Mouse (Mus musculus) erythroblast, embryonic 14.5 days (primary cell): ENCODE data around the gene Tufm. TPM values are rescaled to one million over a fixed set of nuclear protein-coding genes. Genes with fewer than 3 reads are reported as not detected.

Experiments used
- H3K27me3 ChIP-seq: 2 replicates; pipeline ENCODE4 v1.6.1; 2012; ENCODE audit warnings: inconsistent platforms; ENCODE audit not compliant: control insufficient read depth
- H3K36me3 ChIP-seq: 2 replicates; pipeline ENCODE4 v1.6.1; 2012; ENCODE audit warnings: mild to moderate bottlenecking, inconsistent platforms; ENCODE audit not compliant: control insufficient read depth
- H3K4me1 ChIP-seq: 2 replicates; pipeline ENCODE4 v1.6.1; 2012; ENCODE audit warnings: inconsistent platforms; ENCODE audit not compliant: control insufficient read depth
- H3K4me3 ChIP-seq: replicated peaks from 2 replicates; pipeline ENCODE3; 2012; ENCODE audit warnings: moderate library complexity, mild to moderate bottlenecking, inconsistent platforms
- H3K9me3 ChIP-seq: 2 replicates; pipeline ENCODE4 v1.6.1; 2012; ENCODE audit warnings: low read length, inconsistent platforms, mixed read lengths; ENCODE audit not compliant: control insufficient read depth
- GATA1 ChIP-seq: IDR thresholded peaks from 2 replicates; pipeline ENCODE4 v1.6.1; 2012; ENCODE audit warnings: low read length, inconsistent platforms, mixed read lengths
- TAL1 ChIP-seq: IDR thresholded peaks from 3 replicates; pipeline ENCODE4 v1.6.1; 2012; ENCODE audit warnings: low read length, inconsistent platforms, mixed read lengths
- polyA plus RNA-seq: library from polyadenylated mRNA; stranded (reverse); fragments of >175 nt; gene quantifications from 2 replicates; pipeline ENCODE4 v1.2.3, GENCODE M21; 2012

Gene Tufm
- polyA plus RNA-seq, 1 experiment, result 1.8 TPM

DNA sequence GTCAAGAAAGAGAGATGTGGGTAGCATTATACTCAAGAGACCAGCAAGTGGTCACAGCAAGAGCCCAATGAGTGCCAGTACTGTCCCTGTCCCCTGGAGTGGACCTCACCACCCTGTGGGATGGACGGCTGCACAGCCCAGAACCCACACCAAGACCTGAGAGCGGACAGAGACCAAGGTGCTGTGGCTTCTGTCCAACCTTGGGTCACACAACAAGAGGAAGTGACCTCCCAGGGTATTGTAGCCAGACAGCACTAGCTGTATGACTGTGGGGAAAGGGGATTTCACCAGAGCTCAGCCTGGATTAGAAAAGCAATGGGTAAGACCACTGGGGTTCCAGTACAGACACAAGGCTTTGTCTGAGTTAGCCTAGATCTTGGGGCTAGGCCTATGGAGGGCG is 34.9 kb upstream of the Tufm start:
- no peaks in the 10 kb centered on the region for H3K27me3 ChIP-seq
- H3K4me3 ChIP-seq, result no peak overlapping the region
- H3K4me1 ChIP-seq, result no peaks in the 10 kb centered on the region
- TF ChIP-seq GATA1 (no peak), TAL1 (no peak)
- no peaks in the 10 kb centered on the region for H3K9me3 ChIP-seq
- no peaks in the 10 kb centered on the region for H3K36me3 ChIP-seq

DNA sequence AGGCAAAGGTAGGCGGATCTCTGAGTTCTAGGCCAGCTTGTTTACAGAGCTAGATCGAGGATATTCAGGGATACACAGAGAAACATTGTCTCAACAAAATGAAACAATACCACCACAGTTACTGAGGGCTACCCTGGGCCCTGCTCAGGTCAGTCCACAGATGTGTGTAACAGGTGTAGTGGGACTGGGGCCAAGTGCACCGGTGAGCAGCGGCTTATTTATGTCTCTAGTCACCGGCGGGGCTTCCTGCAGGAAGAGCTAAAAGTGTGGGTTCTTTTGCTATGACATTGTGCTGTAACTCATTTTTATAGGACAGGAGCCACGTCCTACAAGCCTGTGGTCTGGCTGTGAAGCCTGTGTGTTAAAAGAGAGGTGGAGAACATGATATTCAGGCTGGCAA is 33.3 kb upstream of the Tufm start:
- Histone ChIP-seq H3K36me3 (no peaks in the 10 kb centered on the region), H3K27me3 (no peaks in the 10 kb centered on the region), H3K4me1 (no peaks in the 10 kb centered on the region), H3K4me3 (no peak overlapping the region), H3K9me3 (no peaks in the 10 kb centered on the region)
- TF ChIP-seq TAL1, result no peak
- no peak for TF ChIP-seq GATA1

DNA sequence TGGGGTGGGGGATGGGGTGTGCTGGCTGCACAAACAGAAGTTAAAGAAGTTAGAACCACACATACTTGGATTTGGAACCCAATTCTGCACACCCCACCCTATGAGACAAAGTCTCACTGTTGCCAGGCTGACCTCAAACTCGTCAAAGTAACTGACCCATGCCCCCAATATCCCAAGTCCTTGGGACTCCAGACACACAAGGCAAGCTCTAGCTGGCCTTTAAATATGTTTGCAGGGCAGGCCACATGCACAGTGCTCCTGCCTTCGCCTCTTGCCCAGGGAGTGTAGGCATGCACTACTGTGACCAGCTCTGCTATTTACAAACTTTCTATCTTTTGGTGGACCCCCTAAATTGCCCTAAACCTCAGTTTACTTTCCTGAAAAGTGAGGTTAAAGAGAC is 31.9 kb upstream of the Tufm start:
- Histone ChIP-seq H3K9me3 (no peaks in the 10 kb centered on the region), H3K4me3 (no peak overlapping the region), H3K36me3 (no peaks in the 10 kb centered on the region), H3K4me1 (no peaks in the 10 kb centered on the region), H3K27me3 (no peaks in the 10 kb centered on the region)
- TF ChIP-seq GATA1 (no peak), TAL1 (no peak)

DNA sequence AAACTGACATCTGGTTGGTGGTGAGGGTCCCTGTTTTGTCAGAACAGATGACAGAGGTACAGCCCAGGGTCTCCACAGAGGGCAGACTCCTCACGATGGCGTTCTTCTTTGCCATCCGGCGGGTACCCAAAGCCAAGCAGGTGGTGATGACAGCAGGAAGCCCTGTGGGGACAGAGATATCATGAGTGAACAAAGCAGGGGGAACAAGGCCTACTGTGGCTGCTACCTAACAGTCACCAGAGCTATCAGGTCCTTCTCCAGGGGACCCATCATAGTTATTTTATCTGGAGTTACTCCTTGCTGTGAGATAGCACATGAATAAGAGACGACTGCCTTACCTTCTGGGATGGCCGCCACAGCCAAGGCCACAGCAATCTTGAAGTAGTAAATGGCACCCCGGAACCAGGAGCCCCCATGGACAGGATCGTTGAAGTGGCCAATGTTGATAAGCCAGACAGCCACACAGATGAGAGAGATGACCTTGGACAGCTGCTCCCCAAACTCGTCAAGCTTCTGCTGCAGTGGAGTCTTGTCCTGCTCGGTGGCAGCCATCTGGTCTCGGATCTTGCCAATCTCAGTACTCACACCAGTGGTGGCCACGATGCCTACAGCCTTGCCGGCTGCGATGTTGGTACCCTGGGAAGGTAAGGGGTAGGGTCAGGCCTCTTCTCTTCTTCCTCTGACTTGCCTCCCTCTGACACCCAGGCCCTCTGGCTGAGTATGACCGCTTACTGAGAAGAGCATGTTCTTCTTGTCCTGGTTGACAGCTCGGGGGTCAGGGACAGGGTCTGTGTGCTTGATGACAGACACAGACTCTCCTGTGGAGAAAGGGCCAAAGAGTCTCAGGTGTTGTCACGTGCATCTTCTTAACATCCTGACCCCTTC is 30.5 kb upstream of the Tufm start:
- no peaks in the 10 kb centered on the region for H3K9me3 ChIP-seq
- H3K36me3 ChIP-seq, result no peaks in the 10 kb centered on the region
- no peaks in the 10 kb centered on the region for H3K27me3 ChIP-seq
- no peaks in the 10 kb centered on the region for H3K4me1 ChIP-seq
- H3K4me3 ChIP-seq, result no peak overlapping the region
- TF ChIP-seq GATA1 (no peak), TAL1 (no peak)

DNA sequence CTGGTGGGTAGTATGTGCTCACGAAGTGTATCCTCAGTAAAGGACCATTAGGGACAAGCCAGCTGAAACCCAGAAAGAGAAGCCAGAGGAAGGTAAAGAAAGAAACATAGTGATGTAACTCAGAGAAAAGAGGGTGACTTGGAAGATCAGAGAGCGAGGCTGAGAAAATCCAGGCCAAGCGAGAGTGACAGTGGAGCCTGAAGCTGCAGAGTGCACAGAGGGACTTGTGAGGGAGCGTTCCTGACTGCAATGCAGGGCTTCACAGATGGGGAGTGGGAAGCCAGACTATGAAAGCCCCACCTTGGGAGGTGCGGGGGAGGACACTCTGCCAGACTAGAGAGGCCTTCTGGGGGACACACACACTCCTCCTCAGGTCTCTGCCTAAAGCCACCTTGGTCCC is 28.9 kb upstream of the Tufm start:
- H3K9me3 ChIP-seq, result no peaks in the 10 kb centered on the region
- no peaks in the 10 kb centered on the region for H3K36me3 ChIP-seq
- TF ChIP-seq GATA1, result no peak
- TF ChIP-seq TAL1, result no peak
- H3K4me1 ChIP-seq, result no peaks in the 10 kb centered on the region
- H3K4me3 ChIP-seq, result no peak overlapping the region
- H3K27me3 ChIP-seq, result no peaks in the 10 kb centered on the region

DNA sequence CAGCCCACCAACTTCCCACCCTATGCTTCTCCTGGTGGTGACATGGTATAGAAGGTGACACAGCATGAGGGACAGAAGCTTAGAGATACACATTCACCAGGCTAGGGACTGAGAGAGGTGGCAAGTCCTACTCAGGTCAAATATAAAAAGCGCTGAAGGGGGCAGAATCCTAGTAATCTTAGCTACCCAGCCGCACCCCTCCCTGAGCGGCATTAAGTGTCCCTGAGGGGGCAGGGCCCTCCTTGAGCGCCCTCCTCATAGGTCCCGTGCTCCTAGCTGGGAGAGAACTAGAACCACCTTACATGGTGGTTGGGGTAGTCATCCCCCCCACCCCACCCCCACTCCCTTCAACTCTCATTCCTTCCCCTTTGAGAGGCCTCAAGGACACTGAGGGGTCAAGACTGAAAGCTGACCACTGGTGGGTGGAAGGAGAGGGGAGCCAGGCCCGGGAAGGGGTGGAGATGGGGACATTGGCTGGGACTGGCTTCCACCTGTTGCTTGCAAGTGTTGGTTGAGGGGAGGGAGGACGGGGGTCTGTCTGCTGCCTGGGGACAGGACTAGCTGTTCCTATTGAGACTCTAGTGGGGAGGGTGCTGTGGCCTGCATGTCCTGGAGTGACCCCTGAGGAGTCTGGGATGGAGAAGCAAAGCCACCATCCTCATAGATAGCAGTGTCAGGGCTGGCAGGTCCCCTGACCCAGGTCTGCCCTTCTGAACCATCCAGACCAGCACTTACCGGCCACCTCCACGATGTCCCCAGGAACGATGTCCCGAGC is 28.1 kb upstream of the Tufm start:
- TF ChIP-seq GATA1 (no peak), TAL1 (no peak)
- peaks cover 2% of the 10 kb centered on the region; the same call in 1 of the 2 replicates for H3K4me1 ChIP-seq
- H3K4me3 ChIP-seq, result no peak overlapping the region
- no peaks in the 10 kb centered on the region for H3K36me3 ChIP-seq
- H3K27me3 ChIP-seq, result no peaks in the 10 kb centered on the region
- no peaks in the 10 kb centered on the region for H3K9me3 ChIP-seq

DNA sequence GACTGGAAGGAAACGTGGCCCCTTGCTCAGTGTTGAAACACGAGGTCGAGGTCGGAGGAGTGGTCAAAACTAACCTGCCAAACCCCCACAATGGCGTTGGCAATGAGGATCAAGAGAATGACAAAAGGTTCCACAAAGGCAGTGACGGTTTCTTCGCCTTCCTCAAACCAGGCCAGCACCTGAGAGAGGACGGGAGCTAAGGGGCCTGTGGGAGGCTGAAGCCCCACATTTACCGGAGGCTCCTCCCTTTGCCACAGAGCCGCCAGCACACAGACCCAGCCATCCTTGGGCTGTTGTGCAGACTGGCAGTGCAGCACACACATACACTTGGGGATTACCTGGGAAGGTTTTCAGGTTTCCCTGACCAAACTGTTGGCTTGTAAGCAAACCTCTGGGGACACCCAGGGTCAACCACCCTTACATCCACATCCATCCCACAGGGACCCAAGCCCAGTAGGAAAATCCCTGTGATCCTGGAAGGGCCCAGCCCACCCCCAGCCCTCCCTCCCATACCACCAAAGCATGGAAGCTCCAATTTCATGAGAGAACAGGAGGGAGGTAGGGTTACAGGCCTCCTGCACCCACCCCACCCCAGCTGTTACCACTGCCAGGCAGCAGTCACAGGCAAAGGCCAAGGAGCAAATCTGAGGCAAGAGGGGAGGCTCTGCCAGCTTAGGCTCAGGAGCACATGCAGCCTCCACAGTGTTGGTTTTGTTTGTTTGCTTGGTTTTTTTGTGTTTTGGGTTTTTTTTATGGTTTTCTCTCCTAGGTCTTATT is 26.4 kb upstream of the Tufm start:
- Histone ChIP-seq H3K4me1 (peaks cover 14% of the 10 kb centered on the region), H3K9me3 (no peaks in the 10 kb centered on the region), H3K27me3 (no peaks in the 10 kb centered on the region), H3K36me3 (no peaks in the 10 kb centered on the region), H3K4me3 (no peak overlapping the region)
- TF ChIP-seq GATA1, result no peak
- no peak for TF ChIP-seq TAL1

DNA sequence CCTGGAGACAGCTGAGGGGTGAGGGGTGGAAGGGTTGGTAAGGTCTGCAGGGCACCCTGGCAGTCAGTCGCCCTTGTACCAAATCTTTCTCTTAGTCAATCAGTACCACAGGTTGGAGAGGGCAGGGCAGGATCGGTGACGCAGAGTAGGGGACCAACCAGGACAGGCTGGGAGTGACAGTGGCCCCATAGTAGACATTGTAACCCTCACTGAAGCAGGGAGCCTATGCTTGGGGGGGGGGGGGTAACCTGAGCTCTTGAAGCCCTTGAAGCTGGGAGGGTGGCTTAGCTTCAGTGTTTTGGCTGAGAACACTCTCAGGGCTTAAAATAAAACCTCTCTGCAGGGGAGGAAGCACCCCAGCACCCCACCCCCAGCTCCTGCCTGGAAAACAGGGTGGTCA is 25.5 kb upstream of the Tufm start:
- Histone ChIP-seq H3K36me3 (peaks cover 3% of the 10 kb centered on the region), H3K9me3 (no peaks in the 10 kb centered on the region), H3K27me3 (no peaks in the 10 kb centered on the region), H3K4me1 (peaks cover 17% of the 10 kb centered on the region), H3K4me3 (no peak overlapping the region)
- no peak for TF ChIP-seq GATA1
- TF ChIP-seq TAL1, result no peak

DNA sequence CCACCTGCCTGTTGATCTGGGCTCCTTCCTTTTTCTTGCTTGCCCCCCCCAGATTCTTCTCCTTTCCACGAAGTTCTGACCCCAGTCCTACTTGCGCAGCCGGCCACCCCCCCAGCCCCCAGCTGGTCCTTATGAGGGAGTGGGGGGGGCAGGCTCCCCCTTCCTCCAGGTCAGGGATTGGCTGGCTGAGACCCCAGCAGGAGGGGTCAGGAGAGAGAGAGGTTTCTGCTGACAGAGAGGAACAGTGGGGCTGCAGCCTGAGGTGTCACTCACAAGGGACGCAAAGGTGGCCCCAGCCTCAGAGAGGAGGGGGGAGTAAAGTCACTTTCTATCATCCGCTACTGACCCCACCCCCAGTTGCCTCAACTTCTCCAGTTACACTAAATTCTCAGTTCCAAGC is 24.2 kb upstream of the Tufm start, which contains the start of gene Atp2a1:
Gene Atp2a1, minus strand, starts transcription at position 105 of the 400 bp plus-strand sequence.
- Histone ChIP-seq H3K9me3 (no peaks in the 10 kb centered on the region), H3K4me3 (no peak within 1 kb of the TSS), H3K27me3 (no peaks in the 10 kb centered on the region), H3K36me3 (peaks cover 15% of the 10 kb centered on the region), H3K4me1 (peaks cover 17% of the 10 kb centered on the region)
- TF ChIP-seq GATA1 (no peak), TAL1 (no peak)
